Mouse (Mus musculus) CH12.LX (cell line): ENCODE data around the gene Rragd.

Source experiments
- CTCF ChIP-seq, 2 experiments: IDR thresholded peaks in 1 of 2; conservative IDR thresholded peaks in 1 of 2; 2 replicates each; pipeline ENCODE4 v1.5.1; 2011 to 2012; ENCODE audit warnings: low read depth in 2 of 2, low read length in 2 of 2, improper control_type of control experiment in 1 of 2, inconsistent platforms in 1 of 2, mild to moderate bottlenecking in 1 of 2, moderate library complexity in 1 of 2
- EP300 ChIP-seq: IDR thresholded peaks from 2 replicates; pipeline ENCODE4 v1.6.1; 2011; ENCODE audit warnings: low read length, improper control_type of control experiment
- ETS1 ChIP-seq: conservative IDR thresholded peaks from 2 replicates; pipeline ENCODE4 v1.6.1; 2012; ENCODE audit warnings: low read depth, mild to moderate bottlenecking, inconsistent platforms, low read length, improper control_type of control experiment, moderate library complexity
- POLR2A ChIP-seq: IDR thresholded peaks from 2 replicates; pipeline ENCODE4 v1.6.1; 2011; ENCODE audit warnings: low read depth, mild to moderate bottlenecking, improper control_type of control experiment, low read length
- POLR2AphosphoS2 ChIP-seq: IDR thresholded peaks from 2 replicates; pipeline ENCODE4 v1.6.1; 2011; ENCODE audit warnings: low read depth, low read length, improper control_type of control experiment
- RAD21 ChIP-seq: IDR thresholded peaks from 2 replicates; pipeline ENCODE4 v1.6.1; 2011; ENCODE audit warnings: low read depth, mild to moderate bottlenecking, low read length, improper control_type of control experiment, moderate library complexity
- SIN3A ChIP-seq: IDR thresholded peaks from 2 replicates; pipeline ENCODE4 v1.6.1; 2012; ENCODE audit warnings: low read length, improper control_type of control experiment, inconsistent platforms
- ZC3H11A ChIP-seq: IDR thresholded peaks from 2 replicates; pipeline ENCODE4 v1.6.1; 2012; ENCODE audit warnings: low read depth, mild to moderate bottlenecking, inconsistent platforms, low read length, improper control_type of control experiment

- TF ChIP-seq CTCF (conservative IDR thresholded peaks at IDR 0.05 in 1 of 2, IDR thresholded peaks at IDR 0.05 in 1 of 2; ENCODE audit: low read depth in 2 of 2, low read length in 2 of 2) (no peak), POLR2A (no peak), EP300 (no peak), ETS1 (no peak), POLR2AphosphoS2 (no peak), ZC3H11A (no peak), SIN3A (no peak), RAD21 (no peak)
Observed at GRCm38 (mm10) chr4:33070326-33070725, 87.5 kb downstream of the Rragd start.
